Mouse (Mus musculus) embryonic fibroblast, embryonic 13.5 days (primary cell): Measurements from ENCODE around the gene Smad1.

Source experiments
- CTCF ChIP-seq: IDR thresholded peaks from 2 replicates; pipeline ENCODE4 v1.5.1; 2011; ENCODE audit warnings: mild to moderate bottlenecking, control low read depth, low read length, moderate library complexity, borderline replicate concordance; ENCODE audit not compliant: insufficient read depth
- POLR2A ChIP-seq: IDR thresholded peaks from 2 replicates; pipeline ENCODE4 v1.6.1; 2011; ENCODE audit warnings: low read depth, mild to moderate bottlenecking, control low read depth, low read length, moderate library complexity

- TF ChIP-seq CTCF (no peak), POLR2A (no peak)
These were observed 97.8 kb downstream of the Smad1 start for GRCm38 (mm10) chr8:79301548-79301947.
